Mouse (Mus musculus): ENCODE data around the gene Prpf19.
A peak's percentile ranks its signal among the peaks of the same experiment; 100 is the strongest.

The Prpf19 gene

GRCm38 (mm10) chr19:10940097-10940800 is 45.2 kb downstream of the Prpf19 start:
- DNase-seq = peak; percentile 89

DNA sequence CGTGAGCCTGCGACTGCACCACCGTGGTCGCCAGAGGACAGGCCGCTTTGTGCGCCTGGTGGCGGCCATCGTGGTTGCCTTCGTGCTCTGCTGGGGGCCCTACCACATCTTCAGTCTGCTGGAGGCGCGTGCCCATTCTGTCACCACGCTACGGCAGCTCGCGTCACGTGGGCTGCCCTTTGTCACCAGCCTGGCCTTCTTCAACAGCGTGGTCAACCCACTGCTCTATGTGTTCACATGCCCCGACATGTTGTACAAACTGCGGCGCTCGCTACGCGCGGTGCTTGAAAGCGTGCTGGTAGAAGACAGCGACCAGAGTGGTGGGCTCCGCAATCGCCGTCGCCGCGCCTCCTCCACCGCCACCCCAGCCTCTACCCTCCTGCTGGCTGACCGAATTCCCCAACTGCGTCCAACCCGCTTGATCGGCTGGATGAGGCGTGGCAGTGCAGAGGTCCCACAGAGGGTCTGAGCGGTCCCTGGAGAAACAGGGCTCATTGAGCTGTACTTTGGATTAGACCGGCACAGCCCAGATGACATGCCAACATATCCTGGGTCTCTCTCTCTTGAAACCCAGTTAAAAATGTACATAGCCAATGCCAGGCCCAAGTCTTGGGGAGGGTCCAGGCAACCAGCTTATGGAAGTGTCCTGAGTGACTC is 45.9 kb downstream of the Prpf19 start:
- no peak for DNase-seq

DNA sequence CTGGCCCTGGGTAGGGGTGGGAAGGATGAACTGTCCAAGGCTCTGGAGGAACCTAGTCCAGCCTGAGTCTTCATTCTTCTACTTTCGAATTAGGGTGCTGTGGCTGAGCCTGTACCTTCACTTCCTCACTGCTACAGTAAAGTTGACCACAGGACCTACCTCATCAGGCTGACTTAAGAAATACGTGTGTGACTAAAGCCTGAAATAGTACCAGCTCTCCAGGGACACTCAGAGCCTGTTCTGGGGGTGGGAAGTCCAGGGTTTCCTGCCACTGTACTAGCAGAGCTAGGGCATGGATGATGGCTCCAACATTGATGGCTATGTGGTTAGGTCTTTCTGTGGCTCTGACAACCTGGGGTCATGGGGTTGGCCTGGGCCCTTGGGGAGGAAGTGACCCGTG is 48.9 kb downstream of the Prpf19 start:
- DNase-seq = no peak

GRCm38 (mm10) chr19:10946506-10946905 is 51.5 kb downstream of the Prpf19 start:
- no peak for DNase-seq

GRCm38 (mm10) chr19:10947219-10947618 is 52.2 kb downstream of the Prpf19 start:
- no peak for DNase-seq

DNA sequence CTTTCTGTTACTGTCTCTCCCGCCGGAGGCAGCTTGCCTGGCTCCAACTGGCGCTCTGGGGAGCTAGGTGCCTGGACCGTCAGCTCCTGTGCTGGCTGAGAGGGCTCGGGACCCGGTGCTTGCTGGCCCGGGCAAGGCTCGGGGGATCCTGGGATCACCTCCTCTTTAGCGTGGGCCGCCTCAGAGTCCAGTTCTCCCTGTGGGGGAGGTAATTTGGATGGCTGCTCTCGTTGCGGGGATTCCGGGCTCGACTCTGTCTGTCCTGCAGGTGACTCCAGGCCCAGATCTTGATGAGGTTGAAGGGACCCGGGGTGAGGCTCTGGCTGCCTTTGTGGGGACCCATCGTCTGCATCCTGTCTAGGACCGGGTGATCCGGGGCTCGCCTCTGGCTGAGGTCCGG is 53.4 kb downstream of the Prpf19 start:
- DNase-seq = peak; percentile 42

DNA sequence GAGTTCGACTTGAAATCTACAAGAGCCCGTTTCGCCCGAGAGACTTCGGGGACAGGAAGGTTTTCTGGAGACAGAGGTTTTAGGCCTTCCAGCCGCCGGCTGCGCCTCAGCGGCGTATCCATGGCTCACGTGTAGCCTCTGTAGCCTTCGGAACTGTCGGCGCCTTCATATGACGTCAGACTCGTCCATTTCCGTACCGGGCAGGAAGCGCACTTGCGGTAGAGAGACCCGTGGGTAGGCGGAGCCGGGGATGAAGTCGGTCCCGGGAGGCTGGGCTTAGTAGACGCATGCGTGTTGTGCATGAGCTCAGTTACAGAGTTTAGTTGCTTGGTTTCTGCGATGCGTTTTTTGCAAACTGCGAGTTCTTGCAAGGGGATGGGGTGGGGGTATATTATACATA is 54.1 kb downstream of the Prpf19 start, which contains the start of gene Ccdc86:
TSS of gene Ccdc86 (minus strand) at position 155 of the 400 bp plus-strand sequence.
- peak; percentile 95 for DNase-seq

GRCm38 (mm10) chr19:10949558-10949957 is 54.5 kb downstream of the Prpf19 start:
- no peak for DNase-seq

DNA sequence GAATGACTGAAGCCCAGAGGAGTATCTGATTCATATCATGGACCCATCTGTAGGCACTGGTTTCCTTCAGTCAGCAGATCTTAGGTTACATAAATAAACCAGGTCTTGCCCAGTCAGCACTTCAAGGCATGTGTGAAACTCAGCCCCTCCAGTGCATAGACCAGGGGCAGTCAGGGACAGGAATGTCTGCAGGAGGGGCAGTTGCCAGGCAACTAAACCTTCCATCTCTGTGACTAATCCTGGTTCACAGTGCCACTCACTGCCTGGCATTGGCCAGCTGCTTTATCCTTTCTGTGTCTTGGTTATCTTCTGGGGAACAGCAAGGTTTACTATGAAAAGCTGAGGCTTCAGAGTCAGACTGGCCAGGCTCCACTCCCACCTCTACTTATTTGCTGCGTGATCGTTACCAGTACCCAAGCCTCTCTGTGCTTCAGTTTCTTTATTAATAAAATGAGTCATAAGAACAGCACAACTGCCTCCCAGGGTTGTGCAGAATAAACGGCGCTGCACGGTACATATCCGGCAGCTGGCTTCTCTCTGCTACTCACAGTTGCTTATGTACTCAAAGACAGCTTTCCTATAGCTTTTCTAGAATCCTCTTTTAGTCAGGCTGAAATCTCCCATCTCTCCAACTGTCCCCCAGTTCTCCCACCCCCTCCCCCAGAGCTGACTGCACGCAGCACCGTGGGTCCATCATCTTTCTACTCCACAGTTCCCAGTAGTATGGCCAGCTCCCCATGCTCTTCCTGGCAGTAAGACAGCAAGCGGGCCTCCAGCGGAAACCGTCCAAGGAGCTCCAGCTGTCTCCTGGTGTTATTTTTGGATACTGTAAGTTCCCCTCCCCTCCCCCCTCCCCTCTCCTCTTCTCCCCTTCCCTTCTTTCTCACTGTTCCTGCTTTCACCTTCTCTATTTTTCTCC is 57.2 kb downstream of the Prpf19 start:
- no peak for DNase-seq
